Mouse (Mus musculus) liver, embryonic 14.5 days (tissue): ENCODE measurements around the gene Serinc3.

Source experiments
- CTCF ChIP-seq: IDR thresholded peaks from 2 replicates; pipeline ENCODE4 v1.5.1; 2016; ENCODE audit warnings: antibody characterized with exemption, low read depth, control low read depth
- EP300 ChIP-seq: IDR thresholded peaks from 2 replicates; pipeline ENCODE4 v1.6.1; 2016; ENCODE audit warnings: antibody characterized with exemption, low read depth

GRCm38 (mm10) chr2:163599226-163599625 lies 45.7 kb downstream of the Serinc3 start:
- peak; percentile 92 for TF ChIP-seq CTCF
- no peak for TF ChIP-seq EP300
